Mouse (Mus musculus): ENCODE data around the gene Uaca. TPM values are rescaled to one million over a fixed set of nuclear protein-coding genes. Genes with fewer than 3 reads are reported as not detected.
A peak's percentile ranks its signal among the peaks of the same experiment; 100 is the strongest.

Gene Uaca
- polyA plus RNA-seq, 2 experiments, result 0.62 to 1.9 TPM

DNA sequence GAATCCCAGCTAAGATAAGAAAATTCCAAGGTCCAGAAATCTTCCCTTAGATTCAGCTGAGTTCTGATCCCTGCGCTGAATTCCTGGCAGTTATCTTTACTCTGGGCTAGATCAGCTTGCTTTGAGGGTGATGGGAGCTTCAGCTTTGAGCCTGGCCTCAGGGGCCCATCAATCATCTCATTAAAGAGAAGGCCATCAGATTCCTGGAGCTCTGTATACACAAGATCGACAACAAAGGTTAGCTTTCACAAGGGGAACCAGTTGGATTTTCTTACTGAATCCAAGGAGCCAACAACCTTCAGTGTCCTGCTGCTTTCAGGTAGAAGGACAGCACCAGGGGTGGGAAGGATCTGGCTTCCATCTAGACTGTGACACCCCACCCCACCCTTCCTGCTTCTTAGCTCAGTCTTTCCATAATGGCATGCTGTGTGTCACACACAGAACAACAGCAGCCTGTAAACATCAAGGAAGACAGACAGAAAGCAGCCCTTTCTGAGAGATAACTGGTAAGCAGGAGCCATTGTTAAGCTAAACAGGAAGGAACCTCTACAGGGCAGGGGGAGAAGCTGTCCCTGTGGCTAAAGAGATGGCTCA lies 6.7 kb upstream of the Uaca start:
- Histone ChIP-seq H3K9me3 (ENCODE audit: control insufficient read depth, low read length) (no peaks in the 10 kb centered on the region), H3K36me3 (replicated peaks; ENCODE audit: control insufficient read depth, insufficient read depth, low read depth) (no peaks in the 10 kb centered on the region), H3K4me3 (ENCODE audit: insufficient read depth in 1 of 2, low read depth in 2 of 2, low read length in 2 of 2) (no peak overlapping the region), H3K27ac (no peak overlapping the region), H3K9ac (replicated peaks) (no peak overlapping the region), H3K27me3 (ENCODE audit: control insufficient read depth, insufficient read depth, low read length) (no peaks in the 10 kb centered on the region), H3K4me2 (ENCODE audit: low read depth) (no peak overlapping the region), H3K4me1 (replicated peaks; ENCODE audit: control insufficient read depth in 2 of 2, insufficient read depth in 2 of 2, low read length in 1 of 2) (no peaks in the 10 kb centered on the region)
- DNase-seq (ENCODE audit: low read depth in 3 of 3, low spot score in 3 of 3) (no peak), ATAC-seq (ENCODE audit: insufficient read depth) (no peak)
- 9% methylated on average over 2 of the region's 2 CpGs for WGBS (ENCODE audit: insufficient replicate concordance)
- no peak for TF ChIP-seq CTCF (IDR thresholded peaks at IDR 0.05; ENCODE audit: low read depth)

GRCm38 (mm10) chr9:60790282-60790681 lies 4.1 kb upstream of the Uaca start:
- no peak for DNase-seq (ENCODE audit: low read depth in 3 of 3, low spot score in 3 of 3)
- ATAC-seq (ENCODE audit: insufficient read depth), result no peak
- H3K4me1 ChIP-seq (replicated peaks; ENCODE audit: control insufficient read depth in 2 of 2, insufficient read depth in 2 of 2, low read length in 1 of 2), result no peaks in the 10 kb centered on the region
- no peak overlapping the region for H3K9ac ChIP-seq (replicated peaks)
- WGBS (ENCODE audit: insufficient replicate concordance), result 48% methylated on average over 2 of the region's 2 CpGs
- no peak overlapping the region for H3K4me2 ChIP-seq (ENCODE audit: low read depth)
- peaks cover 14% of the 10 kb centered on the region for H3K27me3 ChIP-seq (ENCODE audit: control insufficient read depth, insufficient read depth, low read length)
- no peak overlapping the region for H3K27ac ChIP-seq
- no peaks in the 10 kb centered on the region for H3K9me3 ChIP-seq (ENCODE audit: control insufficient read depth, low read length)
- TF ChIP-seq EP300 (IDR thresholded peaks at IDR 0.05; ENCODE audit: low read depth), result no peak
- no peak for TF ChIP-seq CTCF (IDR thresholded peaks at IDR 0.05; ENCODE audit: low read depth)
- H3K4me3 ChIP-seq (ENCODE audit: insufficient read depth in 1 of 2, low read depth in 2 of 2, low read length in 2 of 2), result no peak overlapping the region
- H3K36me3 ChIP-seq (replicated peaks; ENCODE audit: control insufficient read depth, insufficient read depth, low read depth), result no peaks in the 10 kb centered on the region

GRCm38 (mm10) chr9:60794841-60795351 lies 554 bp downstream of the Uaca start:
- Histone ChIP-seq H3K4me3 (ENCODE audit: insufficient read depth in 1 of 2, low read depth in 2 of 2, low read length in 2 of 2) (peak overlapping the region; percentile 51 to 63), H3K27me3 (ENCODE audit: control insufficient read depth, insufficient read depth, low read length) (peaks cover 16% of the 10 kb centered on the region), H3K9ac (replicated peaks) (peak overlapping the region; percentile 15; the same call in 1 of the 2 replicates), H3K27ac (no peak overlapping the region), H3K9me3 (ENCODE audit: control insufficient read depth, low read length) (no peaks in the 10 kb centered on the region), H3K4me1 (replicated peaks; ENCODE audit: control insufficient read depth in 2 of 2, insufficient read depth in 2 of 2, low read length in 1 of 2) (no peaks in the 10 kb centered on the region; a peak in 1 of 4 replicates), H3K4me2 (ENCODE audit: low read depth) (peak overlapping the region; percentile 57), H3K36me3 (replicated peaks; ENCODE audit: control insufficient read depth, insufficient read depth, low read depth) (no peaks in the 10 kb centered on the region)
- DNase-seq (ENCODE audit: low read depth in 3 of 3, low spot score in 3 of 3) (no peak), ATAC-seq (ENCODE audit: insufficient read depth) (0 out of 2 replicates have a peak, but pooled peaks have one; percentile 14)
- whole genome bisulfite sequencing (ENCODE audit: insufficient replicate concordance), result 2% methylated on average over 30 of the region's 30 CpGs
- TF ChIP-seq EP300 (IDR thresholded peaks at IDR 0.05; ENCODE audit: low read depth) (no peak), CTCF (IDR thresholded peaks at IDR 0.05; ENCODE audit: low read depth) (no peak)

DNA sequence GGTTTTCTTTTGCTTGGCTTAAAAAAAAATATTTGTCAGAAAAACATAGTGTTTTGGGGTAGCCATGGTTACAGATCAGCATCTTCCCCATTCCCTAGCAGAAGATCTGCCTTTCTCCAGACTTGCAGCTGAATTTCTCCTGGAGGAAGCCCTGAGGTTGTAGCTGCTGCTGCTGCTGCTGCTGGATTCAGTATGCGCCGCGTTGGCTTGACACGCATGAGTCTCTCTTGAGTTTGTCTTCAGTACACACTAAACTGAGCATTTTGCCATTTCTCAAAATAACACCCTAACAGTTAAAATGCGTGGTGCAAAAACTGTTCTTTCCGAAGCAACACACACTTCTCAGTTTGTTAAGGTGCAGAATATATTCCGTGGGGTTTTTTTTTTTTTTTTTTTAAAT lies 1.7 kb downstream of the Uaca start:
- 70% methylated on average over 7 of the region's 7 CpGs for WGBS (ENCODE audit: insufficient replicate concordance)
- Histone ChIP-seq H3K9me3 (ENCODE audit: control insufficient read depth, low read length) (no peaks in the 10 kb centered on the region), H3K4me1 (replicated peaks; ENCODE audit: control insufficient read depth in 2 of 2, insufficient read depth in 2 of 2, low read length in 1 of 2) (no peaks in the 10 kb centered on the region; a peak in 1 of 4 replicates), H3K4me3 (ENCODE audit: insufficient read depth in 1 of 2, low read depth in 2 of 2, low read length in 2 of 2) (no peak overlapping the region), H3K36me3 (replicated peaks; ENCODE audit: control insufficient read depth, insufficient read depth, low read depth) (no peaks in the 10 kb centered on the region), H3K9ac (replicated peaks) (no peak overlapping the region), H3K4me2 (ENCODE audit: low read depth) (no peak overlapping the region), H3K27ac (no peak overlapping the region), H3K27me3 (ENCODE audit: control insufficient read depth, insufficient read depth, low read length) (peaks cover 16% of the 10 kb centered on the region)
- DNase-seq (ENCODE audit: low read depth in 3 of 3, low spot score in 3 of 3) (no peak), ATAC-seq (ENCODE audit: insufficient read depth) (no peak)
- no peak for TF ChIP-seq EP300 (IDR thresholded peaks at IDR 0.05; ENCODE audit: low read depth)
- TF ChIP-seq CTCF (IDR thresholded peaks at IDR 0.05; ENCODE audit: low read depth), result no peak

- H3K27me3 ChIP-seq (ENCODE audit: control insufficient read depth, insufficient read depth, low read length), result peaks cover 16% of the 10 kb centered on the region
- 51% methylated on average over 6 of the region's 6 CpGs for WGBS (ENCODE audit: insufficient replicate concordance)
- no peaks in the 10 kb centered on the region for H3K36me3 ChIP-seq (replicated peaks; ENCODE audit: control insufficient read depth, insufficient read depth, low read depth)
- H3K27ac ChIP-seq, result no peak overlapping the region
- no peak for ATAC-seq (ENCODE audit: insufficient read depth)
- no peak overlapping the region for H3K9ac ChIP-seq (replicated peaks)
- no peak overlapping the region for H3K4me2 ChIP-seq (ENCODE audit: low read depth)
- DNase-seq (ENCODE audit: low read depth in 3 of 3, low spot score in 3 of 3), result no peak
- no peak for TF ChIP-seq EP300 (IDR thresholded peaks at IDR 0.05; ENCODE audit: low read depth)
- no peak for TF ChIP-seq CTCF (IDR thresholded peaks at IDR 0.05; ENCODE audit: low read depth)
- no peak overlapping the region for H3K4me3 ChIP-seq (ENCODE audit: insufficient read depth in 1 of 2, low read depth in 2 of 2, low read length in 2 of 2)
- H3K4me1 ChIP-seq (replicated peaks; ENCODE audit: control insufficient read depth in 2 of 2, insufficient read depth in 2 of 2, low read length in 1 of 2), result no peaks in the 10 kb centered on the region; a peak in 1 of 4 replicates
- H3K9me3 ChIP-seq (ENCODE audit: control insufficient read depth, low read length), result no peaks in the 10 kb centered on the region
These were observed 2.8 kb downstream of the Uaca start for GRCm38 (mm10) chr9:60797126-60797525.

All from liver, embryonic 14.5 days (tissue).